Mouse (Mus musculus): ENCODE measurements around the gene Arl13a. TPM values are rescaled to one million over a fixed set of nuclear protein-coding genes. Genes with fewer than 3 reads are reported as not detected.

Arl13a gene
- not detected in 2 replicates for polyA plus RNA-seq (2021; fragmentation: Nextera tagmentation)
- long read RNA-seq, experiment 1 = 0 reads
- long read RNA-seq, experiment 2 = 0 reads

DNA sequence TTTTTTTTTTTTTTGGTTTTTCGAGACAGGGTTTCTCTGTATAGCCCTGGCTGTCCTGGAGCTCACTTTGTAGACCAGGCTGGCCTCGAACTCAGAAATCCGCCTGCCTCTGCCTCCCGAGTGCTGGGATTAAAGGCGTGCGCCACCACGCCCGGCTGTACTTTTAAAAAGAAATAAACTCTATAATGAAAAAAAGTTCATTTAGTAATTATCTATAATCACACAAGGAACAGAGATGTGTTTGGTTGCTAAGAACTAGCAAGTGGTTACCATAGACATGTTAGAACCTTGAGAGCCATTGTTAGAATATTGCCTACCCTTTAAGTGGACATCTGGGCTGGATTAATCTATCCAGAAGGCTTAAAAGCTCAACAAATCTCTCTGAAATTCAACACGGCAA, at the start of gene Arl13a:
Gene Arl13a, plus strand, starts transcription at position 301 of the 400 bp plus-strand sequence.

DNA sequence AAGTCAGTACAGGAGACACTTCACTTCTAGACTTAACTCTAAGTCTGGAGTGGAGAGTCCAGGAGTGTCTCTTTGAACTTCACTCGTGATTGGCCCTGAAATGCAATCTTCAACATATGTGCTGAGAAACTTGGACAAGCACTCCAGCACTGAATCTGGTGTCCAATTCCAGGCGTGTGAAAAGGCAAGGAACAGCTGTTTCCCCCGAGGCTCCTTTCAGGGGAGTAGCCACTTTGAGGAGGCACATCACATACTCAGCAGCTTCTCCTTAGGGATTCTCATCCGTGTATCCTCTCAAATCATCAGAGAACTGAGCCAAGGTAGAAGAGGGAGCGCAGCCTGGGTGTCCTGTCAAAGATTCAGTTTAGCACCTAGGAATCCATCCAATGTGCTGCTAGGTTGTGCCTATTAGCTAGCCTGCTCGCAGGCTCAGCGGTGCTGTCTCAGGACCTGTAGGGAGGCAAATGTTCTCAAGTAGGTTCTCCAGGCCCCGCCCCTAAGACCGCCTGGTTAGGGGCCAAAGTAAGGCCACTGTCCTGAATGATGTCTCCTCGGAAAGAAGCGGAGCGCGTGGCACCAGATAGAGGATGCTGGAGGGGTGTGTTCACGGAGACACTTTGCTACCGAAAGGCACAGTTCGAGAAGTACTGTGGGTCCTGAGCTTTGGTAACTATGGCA, 25.1 kb upstream of the Arl13a start, which contains the start of gene Xkrx:
Gene Xkrx, minus strand, starts transcription at position 34 of the 678 bp plus-strand sequence.

DNA sequence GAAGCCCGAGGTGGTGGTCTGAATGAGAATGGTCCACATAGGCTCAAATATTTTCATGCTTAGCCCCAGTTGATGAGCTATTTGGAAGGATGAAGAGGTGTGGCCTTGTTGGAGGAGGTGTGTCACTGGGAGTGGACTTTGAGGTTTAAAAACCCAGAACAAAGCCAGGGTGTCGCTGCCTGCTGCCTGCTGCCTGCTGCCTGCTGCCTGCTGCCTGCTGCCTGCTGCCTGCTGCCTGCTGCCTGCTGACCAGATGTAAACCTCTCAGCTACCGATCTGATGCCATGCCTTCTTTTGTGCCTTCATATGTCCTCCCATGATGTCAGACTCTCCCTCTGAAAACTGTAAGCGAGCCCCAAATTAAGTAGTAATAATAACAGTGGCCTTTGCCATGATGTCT, 34.6 kb downstream of the Arl13a start, which contains the start of gene Nox1:
Gene Nox1, minus strand, starts transcription at position 101 of the 400 bp plus-strand sequence.

Other genes starting within 250 kb of the Arl13a start
- gene Sytl4, start 205.7 kb upstream of the Arl13a start, polyA plus RNA-seq (2021; fragmentation: Nextera tagmentation) = 0.72 and 0.74 TPM in 2 replicates
- 28.4 and 33.6 TPM in 2 replicates for gene Cstf2, start 128.3 kb upstream of the Arl13a start, polyA plus RNA-seq (2021; fragmentation: Nextera tagmentation)
- gene Xkrx, start 25.4 kb upstream of the Arl13a start, polyA plus RNA-seq (2021; fragmentation: Nextera tagmentation) = 0.36 and 0.39 TPM in 2 replicates
- 0.13 and 0.15 TPM in 2 replicates for gene Nox1, start 34.5 kb downstream of the Arl13a start, polyA plus RNA-seq (2021; fragmentation: Nextera tagmentation)
- 7.0 and 8.2 TPM in 2 replicates for gene Trmt2b, start 89.5 kb downstream of the Arl13a start, polyA plus RNA-seq (2021; fragmentation: Nextera tagmentation)
- 57.6 and 58.7 TPM in 2 replicates for gene Tmem35a, start 107.7 kb downstream of the Arl13a start, polyA plus RNA-seq (2021; fragmentation: Nextera tagmentation)
- 0.14 and 0.43 TPM in 2 replicates for gene Cenpi, start 120.6 kb downstream of the Arl13a start, polyA plus RNA-seq (2021; fragmentation: Nextera tagmentation)
- 9.5 and 9.9 TPM in 2 replicates for gene Drp2, start 217.1 kb downstream of the Arl13a start, polyA plus RNA-seq (2021; fragmentation: Nextera tagmentation)